Mouse (Mus musculus) midbrain, embryonic 15.5 days (tissue): Measurements from ENCODE around the gene Gm10134. TPM values are rescaled to one million over a fixed set of nuclear protein-coding genes. Genes with fewer than 3 reads are reported as not detected.

ENCODE experiments used
- ATAC-seq: fragments of 200-750 bp; cut with Nextera tagmentation; replicated peaks from 2 replicates; pipeline ENCODE4 v1.8.0; 2017; ENCODE audit warnings: moderate TSS enrichment
- H3K27ac ChIP-seq: fragments of 300-500 bp; sonication (generic); 2 replicates; pipeline ENCODE4 v1.5.1; 2015; ENCODE audit warnings: mild to moderate bottlenecking, inconsistent platforms
- H3K27me3 ChIP-seq: fragments of 300-500 bp; sonication (generic); replicated peaks from 2 replicates; pipeline ENCODE4 v1.6.1; 2015; ENCODE audit warnings: inconsistent platforms
- H3K36me3 ChIP-seq: fragments of 300-500 bp; sonication (generic); replicated peaks from 2 replicates; pipeline ENCODE4 v1.6.1; 2015; ENCODE audit warnings: inconsistent platforms
- H3K4me1 ChIP-seq: fragments of 300-500 bp; sonication (generic); 2 replicates; pipeline ENCODE4 v1.6.1; 2015; ENCODE audit warnings: inconsistent platforms
- H3K4me2 ChIP-seq: fragments of 300-500 bp; sonication (generic); 2 replicates; pipeline ENCODE4 v1.6.1; 2015; ENCODE audit warnings: inconsistent platforms, mild to moderate bottlenecking, moderate library complexity
- H3K4me3 ChIP-seq: fragments of 300-500 bp; sonication (generic); 2 replicates; pipeline ENCODE4 v1.5.1; 2015; ENCODE audit warnings: mild to moderate bottlenecking, inconsistent platforms
- H3K9ac ChIP-seq: fragments of 300-500 bp; sonication (generic); 2 replicates; pipeline ENCODE4 v1.6.1; 2015; ENCODE audit warnings: mild to moderate bottlenecking, inconsistent platforms
- H3K9me3 ChIP-seq: fragments of 300-500 bp; sonication (generic); 2 replicates; pipeline ENCODE4 v1.6.1; 2016; ENCODE audit warnings: inconsistent platforms
- WGBS: fragments of 180-500 bp; shearing (Covaris S2); methylation state at CpG from one replicate; pipeline ENCODE4 v1.1.7; 2015; ENCODE audit warnings: mixed read lengths; 5-methylcytosine and 5-hydroxymethylcytosine counted together
- polyA plus RNA-seq: library from polyadenylated mRNA; unstranded; fragments of >200 nt; fragmentation: Nextera tagmentation; extraction: Ambion mirVana; gene quantifications from 2 replicates; pipeline ENCODE4 v1.2.1, GENCODE M21; 2015

The Gm10134 gene
- polyA plus RNA-seq, 1 experiment from 2014 or later: 1.4 TPM

DNA sequence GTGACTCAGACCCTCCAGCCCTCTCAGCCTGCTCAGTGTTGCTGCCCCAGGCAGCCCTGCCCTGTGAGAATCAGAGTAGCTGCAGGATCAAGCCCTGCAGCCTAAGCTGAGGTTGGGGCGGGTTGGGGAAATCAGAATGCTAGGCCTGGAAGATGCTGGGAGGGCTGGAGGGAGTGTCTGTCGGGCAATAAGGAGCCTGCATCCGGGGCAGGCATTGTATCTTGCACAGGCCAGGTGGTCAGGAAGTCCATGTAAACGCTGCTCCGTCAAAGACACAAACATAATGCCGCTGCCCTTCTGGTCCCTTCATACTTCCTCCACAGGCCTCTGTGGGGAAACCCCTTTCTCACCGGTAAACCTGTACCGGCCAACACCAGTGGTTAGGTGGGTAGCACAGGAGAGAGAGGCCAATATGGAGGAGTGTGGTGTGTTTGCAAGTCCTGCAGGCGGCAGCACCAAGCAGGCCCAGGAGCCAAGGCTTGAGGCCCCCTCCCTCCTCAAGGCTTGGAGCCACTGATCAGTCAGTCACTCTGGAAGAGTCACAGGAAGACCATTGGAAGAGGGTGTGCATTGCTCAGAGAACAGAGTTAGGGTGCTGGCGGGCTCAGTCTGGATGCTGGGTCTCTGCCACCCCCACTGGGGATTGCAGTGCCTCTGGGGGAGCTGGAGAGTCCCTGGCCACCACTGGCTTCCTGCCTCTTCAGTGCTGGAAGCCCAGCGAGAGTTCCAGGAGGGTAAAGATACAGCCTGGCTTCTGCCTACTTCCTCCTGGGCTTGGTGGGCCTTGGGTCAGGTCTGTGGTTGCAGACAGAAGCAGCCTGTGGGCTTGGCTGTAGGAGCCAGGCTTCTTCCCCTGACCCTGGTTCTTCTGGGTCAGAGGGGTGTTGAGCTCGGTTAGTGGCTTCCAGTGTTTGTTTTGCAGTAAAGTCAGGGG is 20.3 kb downstream of the Gm10134 start:
- no peaks in the 10 kb centered on the region for H3K9me3 ChIP-seq
- peak; percentile 7; the same call in 1 of the 2 replicates for ATAC-seq
- H3K4me1 ChIP-seq: peaks cover 85% of the 10 kb centered on the region
- no peaks in the 10 kb centered on the region for H3K27me3 ChIP-seq
- H3K9ac ChIP-seq: no peak overlapping the region; the same call in 1 of the 2 replicates
- H3K4me3 ChIP-seq: no peak overlapping the region
- peak overlapping the region; percentile 75 for H3K27ac ChIP-seq
- H3K4me2 ChIP-seq: peak overlapping the region; percentile 20
- no peaks in the 10 kb centered on the region for H3K36me3 ChIP-seq
- WGBS: 41% methylated on average over 12 of the region's 12 CpGs

DNA sequence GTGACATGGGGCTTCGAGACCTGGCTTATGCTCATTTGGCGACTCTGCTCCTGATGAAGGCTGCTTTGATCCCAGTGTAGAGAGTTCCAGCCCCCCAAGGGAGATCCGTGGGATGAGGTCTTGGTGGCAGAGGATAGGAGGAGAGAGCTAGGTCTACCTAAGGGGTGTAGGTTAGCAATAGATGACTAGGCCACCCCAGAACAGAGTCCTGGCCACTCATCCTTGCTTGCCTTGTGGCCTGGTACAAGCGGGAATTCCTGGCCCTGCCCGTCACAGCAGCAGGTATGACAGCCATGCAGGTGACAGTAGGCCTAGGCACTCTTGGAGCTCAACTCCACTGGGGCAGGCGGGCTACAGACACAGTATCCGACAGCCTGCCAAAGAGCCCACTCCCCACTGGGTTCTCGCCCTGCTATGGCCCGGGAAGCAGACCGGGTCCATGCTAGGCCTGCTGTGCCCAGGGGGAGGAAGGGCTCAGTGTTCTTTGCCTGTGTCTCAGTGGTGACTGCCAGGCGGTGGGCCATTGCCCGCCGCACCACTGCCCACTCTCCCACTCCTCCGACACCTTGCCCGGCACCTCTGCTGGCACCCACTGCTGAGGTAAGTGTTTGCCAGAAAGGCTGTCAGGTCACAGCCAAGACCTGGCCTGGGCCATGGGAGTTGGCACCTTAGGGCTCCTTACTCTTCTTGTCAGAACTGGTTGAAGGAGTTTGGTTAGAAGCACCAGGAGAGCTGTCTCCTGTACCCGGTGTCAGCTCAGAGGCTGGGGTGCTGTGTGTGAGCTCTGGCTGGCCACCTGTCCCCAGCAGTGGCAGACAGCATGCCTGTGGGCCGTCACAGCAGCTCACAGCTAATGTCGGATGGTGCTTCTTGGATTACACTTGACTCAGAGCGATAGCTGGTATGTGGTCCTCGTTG is 21.8 kb downstream of the Gm10134 start:
- Histone ChIP-seq H3K9me3 (no peaks in the 10 kb centered on the region), H3K9ac (no peak overlapping the region), H3K27ac (no peak overlapping the region), H3K4me2 (no peak overlapping the region), H3K36me3 (no peaks in the 10 kb centered on the region), H3K4me3 (no peak overlapping the region), H3K4me1 (peaks cover 90% of the 10 kb centered on the region), H3K27me3 (no peaks in the 10 kb centered on the region)
- 84% methylated on average over 20 of the region's 20 CpGs for WGBS
- no peak for ATAC-seq

DNA sequence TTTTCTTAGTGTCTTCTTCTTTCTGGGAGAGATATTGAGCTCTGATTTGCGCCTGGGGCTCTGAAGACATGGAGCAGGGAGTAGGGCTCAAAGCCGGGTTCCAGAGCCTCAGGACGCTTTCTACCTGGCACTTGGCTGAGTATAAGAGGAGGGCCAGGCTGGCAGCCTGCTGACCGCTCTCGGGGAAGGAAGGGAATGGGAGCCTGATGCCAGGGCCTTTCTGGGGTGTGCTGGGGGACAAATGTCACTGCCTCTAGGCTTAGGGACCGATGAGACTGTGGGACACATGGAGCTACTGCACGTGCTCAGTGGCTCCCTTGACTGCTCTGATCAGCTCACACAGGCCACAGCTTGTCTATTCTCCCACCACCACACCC is 22.4 kb downstream of the Gm10134 start:
- WGBS: 81% methylated on average over 7 of the region's 7 CpGs

DNA sequence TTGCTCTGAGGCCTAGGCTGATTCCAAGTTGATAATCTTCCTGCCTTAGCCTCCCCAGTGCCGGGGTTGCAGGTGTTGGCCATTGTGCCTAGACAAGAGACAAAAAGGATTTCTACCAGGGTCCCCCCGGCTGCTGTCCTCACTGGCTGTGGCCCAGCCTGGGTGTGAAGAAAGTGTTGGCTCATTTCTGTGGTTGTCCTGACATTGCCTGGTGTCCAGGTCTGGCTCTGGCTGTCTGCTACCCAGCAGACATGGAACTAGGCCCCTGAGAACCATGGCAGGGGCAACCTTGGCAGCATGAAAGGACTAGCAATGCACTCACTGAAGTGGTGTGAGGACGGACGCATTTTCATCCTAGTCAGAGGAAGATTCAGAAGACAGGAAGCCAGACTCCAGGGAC is 24.0 kb downstream of the Gm10134 start:
- no peak overlapping the region for H3K4me3 ChIP-seq
- no peak for ATAC-seq
- H3K4me1 ChIP-seq: peaks cover 96% of the 10 kb centered on the region
- no peaks in the 10 kb centered on the region for H3K9me3 ChIP-seq
- no peaks in the 10 kb centered on the region for H3K36me3 ChIP-seq
- H3K27ac ChIP-seq: 0 out of 2 replicates have a peak overlapping the region, but pooled peaks have one; percentile 3
- no peak overlapping the region for H3K4me2 ChIP-seq
- H3K27me3 ChIP-seq: no peaks in the 10 kb centered on the region
- H3K9ac ChIP-seq: no peak overlapping the region
- 66% methylated on average over 4 of the region's 4 CpGs for WGBS

More for the DNA sequence above, 22.4 kb downstream of the Gm10134 start:
- Histone ChIP-seq H3K4me3 (no peak overlapping the region), H3K4me2 (no peak overlapping the region), H3K27ac (no peak overlapping the region), H3K36me3 (no peaks in the 10 kb centered on the region), H3K27me3 (no peaks in the 10 kb centered on the region), H3K9ac (no peak overlapping the region), H3K4me1 (peaks cover 94% of the 10 kb centered on the region), H3K9me3 (no peaks in the 10 kb centered on the region)
- ATAC-seq: no peak

DNA sequence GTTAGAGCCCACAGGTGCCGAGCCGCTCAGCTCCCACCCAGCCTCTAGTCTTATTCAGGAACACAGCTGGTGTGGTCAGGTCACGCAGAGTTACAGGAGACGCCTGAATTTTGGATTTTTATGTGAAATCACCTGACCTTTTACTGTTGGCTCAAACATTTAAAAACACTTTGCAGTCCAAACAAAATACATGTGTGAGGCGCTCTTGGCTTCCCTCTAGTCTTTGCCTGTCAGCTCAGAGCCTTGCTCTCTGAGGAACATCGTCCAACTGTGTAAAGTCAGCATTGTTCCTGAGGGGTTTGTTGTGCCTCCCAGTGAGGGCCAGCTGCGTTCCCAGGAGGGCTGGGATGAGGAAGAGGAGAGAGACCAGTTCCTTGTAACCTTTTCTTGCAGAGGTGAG is 24.4 kb downstream of the Gm10134 start:
- H3K27me3 ChIP-seq: no peaks in the 10 kb centered on the region
- H3K9ac ChIP-seq: no peak overlapping the region
- H3K4me2 ChIP-seq: no peak overlapping the region
- no peak overlapping the region for H3K27ac ChIP-seq
- peaks cover 96% of the 10 kb centered on the region for H3K4me1 ChIP-seq
- H3K9me3 ChIP-seq: no peaks in the 10 kb centered on the region
- no peak for ATAC-seq
- WGBS: 56% methylated on average over 7 of the region's 7 CpGs
- H3K4me3 ChIP-seq: no peak overlapping the region
- H3K36me3 ChIP-seq: no peaks in the 10 kb centered on the region

DNA sequence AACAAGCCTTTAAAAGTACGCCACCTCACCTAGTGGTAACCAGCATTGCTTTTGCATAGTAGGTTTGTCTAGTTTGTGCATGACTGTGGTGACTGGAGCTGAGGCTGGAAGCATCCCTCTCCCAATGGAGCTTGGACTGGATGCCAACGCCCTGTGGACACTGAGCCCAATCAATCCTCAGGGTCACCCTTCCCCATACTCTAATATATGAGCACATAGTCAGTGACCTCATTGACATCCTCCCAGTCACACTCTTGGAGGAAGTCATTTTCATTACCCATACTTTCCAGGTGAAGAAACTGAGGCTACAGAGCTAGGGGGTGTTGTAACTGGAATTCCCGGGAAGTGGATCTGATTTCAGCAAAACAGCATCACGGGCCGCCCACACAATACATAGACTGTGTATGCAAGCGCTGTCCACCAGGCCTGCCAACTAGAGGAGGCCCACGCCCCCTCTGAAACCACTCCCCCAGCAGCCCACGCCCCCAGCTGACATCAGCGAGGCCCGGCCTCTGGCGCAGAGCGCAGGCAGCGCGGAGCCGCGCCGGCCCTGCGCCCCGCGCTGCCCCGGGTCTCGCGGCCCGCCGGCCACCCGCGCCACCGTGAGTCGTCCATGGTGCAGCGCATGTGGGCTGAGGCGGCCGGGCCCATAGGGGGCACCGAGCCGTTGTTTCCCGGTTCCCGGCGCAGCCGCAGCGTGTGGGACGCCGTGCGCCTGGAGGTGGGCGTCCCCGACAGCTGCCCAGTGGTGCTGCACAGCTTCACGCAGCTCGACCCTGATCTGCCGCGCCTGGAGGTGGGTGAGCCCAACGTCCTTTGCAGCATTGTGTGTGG is 27.3 kb downstream of the Gm10134 start:
- 2% methylated on average over 49 of the region's 49 CpGs for WGBS
- peak; percentile 91 for ATAC-seq

DNA sequence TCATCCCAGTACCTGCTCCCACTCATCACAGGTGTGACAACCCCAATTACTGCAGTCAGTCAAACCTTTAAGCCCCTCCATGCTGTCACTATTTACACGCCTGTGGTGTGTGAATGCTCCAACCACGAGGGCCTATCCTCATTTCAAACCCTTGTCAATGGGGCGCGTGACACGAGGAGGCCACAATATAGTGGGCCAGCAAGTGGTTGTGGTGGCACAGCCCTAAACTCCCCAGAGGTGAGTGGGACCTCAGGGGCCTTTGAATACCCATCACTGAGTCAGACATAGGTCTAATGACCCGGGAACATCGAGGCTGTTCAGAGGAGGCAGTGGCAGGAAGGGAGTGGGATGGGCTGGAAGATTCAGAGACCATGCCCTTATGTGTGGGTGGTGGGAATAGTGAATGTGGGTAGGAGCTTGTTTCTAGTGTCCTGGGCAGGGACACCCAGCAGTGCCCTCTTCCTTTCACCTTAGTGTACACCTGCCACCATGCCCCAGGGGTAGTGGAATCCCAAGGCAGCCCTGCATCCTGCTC is 28.1 kb downstream of the Gm10134 start:
- H3K9ac ChIP-seq: peak overlapping the region; percentile 54
- peak overlapping the region; percentile 79 for H3K4me2 ChIP-seq
- no peaks in the 10 kb centered on the region for H3K36me3 ChIP-seq
- H3K9me3 ChIP-seq: no peaks in the 10 kb centered on the region
- H3K27me3 ChIP-seq: no peaks in the 10 kb centered on the region
- peaks cover 98% of the 10 kb centered on the region for H3K4me1 ChIP-seq
- ATAC-seq: no peak
- H3K27ac ChIP-seq: peak overlapping the region; percentile 79
- peak overlapping the region; percentile 49 for H3K4me3 ChIP-seq
- WGBS: 45% methylated on average over 7 of the region's 7 CpGs

More for the DNA sequence above, 27.3 kb downstream of the Gm10134 start:
- Histone ChIP-seq H3K4me2 (peak overlapping the region; percentile 79), H3K27me3 (no peaks in the 10 kb centered on the region), H3K9me3 (no peaks in the 10 kb centered on the region), H3K4me1 (peaks cover 98% of the 10 kb centered on the region), H3K36me3 (no peaks in the 10 kb centered on the region), H3K4me3 (peak overlapping the region; percentile 49), H3K9ac (peak overlapping the region; percentile 54), H3K27ac (peak overlapping the region; percentile 79)

DNA sequence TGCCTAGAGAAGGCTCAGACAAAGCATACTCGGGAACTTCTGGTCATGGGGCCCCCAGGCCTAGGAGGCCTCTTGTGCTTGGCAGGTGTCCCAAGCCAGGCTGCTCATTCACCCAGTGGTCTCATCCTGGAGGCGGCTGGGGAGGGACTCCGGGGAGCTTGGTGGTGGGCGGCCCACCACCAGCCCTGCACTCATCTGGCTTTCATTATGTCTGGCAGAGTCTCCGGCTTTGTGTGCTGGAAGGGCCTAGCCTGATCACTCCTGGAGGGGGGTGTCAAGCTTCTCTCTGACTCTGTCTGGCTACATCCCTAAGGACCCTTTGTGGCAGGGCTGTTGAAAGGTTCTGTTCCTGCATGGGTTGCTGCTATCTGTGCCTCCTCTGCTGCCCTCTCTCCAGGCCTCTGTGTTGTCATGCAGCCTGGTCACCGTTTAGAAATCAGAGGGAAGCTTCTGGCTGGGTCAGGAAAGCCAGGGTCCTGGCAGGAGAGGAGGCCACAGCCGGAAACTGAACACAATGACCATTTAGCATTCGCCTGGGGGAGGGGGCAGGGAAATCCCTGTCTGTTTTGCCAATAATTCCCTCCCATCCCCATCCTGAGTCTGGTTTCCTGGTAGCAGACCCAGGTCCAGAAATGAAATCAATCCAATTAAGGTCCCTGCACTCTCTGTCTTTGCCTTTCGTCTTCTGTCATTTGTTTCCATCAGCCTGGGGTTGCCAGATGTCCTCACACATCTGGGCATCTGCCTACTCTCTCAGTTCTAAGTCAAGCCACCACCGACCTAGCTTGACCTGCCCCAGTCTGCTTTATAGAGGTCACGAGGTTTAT is 28.8 kb downstream of the Gm10134 start:
- peak overlapping the region; percentile 49 for H3K4me3 ChIP-seq
- no peaks in the 10 kb centered on the region for H3K27me3 ChIP-seq
- peaks cover 98% of the 10 kb centered on the region for H3K4me1 ChIP-seq
- no peaks in the 10 kb centered on the region for H3K9me3 ChIP-seq
- peak overlapping the region; percentile 79 for H3K4me2 ChIP-seq
- H3K36me3 ChIP-seq: no peaks in the 10 kb centered on the region
- peak overlapping the region; percentile 54 for H3K9ac ChIP-seq
- 20% methylated on average over 11 of the region's 11 CpGs for whole genome bisulfite sequencing
- no peak for ATAC-seq
- H3K27ac ChIP-seq: peak overlapping the region; percentile 79

DNA sequence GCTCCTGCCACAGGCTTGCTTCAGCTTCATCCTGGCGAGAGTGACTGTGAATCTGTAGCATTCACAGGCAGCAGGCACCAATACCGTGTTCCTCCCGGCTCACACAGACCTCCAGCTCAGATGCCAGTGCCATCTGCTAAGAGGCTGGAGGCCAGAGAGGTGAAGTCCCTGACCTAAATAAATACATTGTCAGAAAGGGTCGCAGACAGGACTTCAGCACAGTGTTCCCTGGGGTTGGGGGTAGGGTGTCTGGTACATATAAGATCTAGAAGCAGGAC is 29.3 kb downstream of the Gm10134 start:
- no peak overlapping the region for H3K9ac ChIP-seq
- no peaks in the 10 kb centered on the region for H3K27me3 ChIP-seq
- 29% methylated on average over 4 of the region's 4 CpGs for whole genome bisulfite sequencing
- H3K4me2 ChIP-seq: peak overlapping the region; percentile 79
- H3K36me3 ChIP-seq: no peaks in the 10 kb centered on the region
- H3K9me3 ChIP-seq: no peaks in the 10 kb centered on the region
- H3K4me1 ChIP-seq: peaks cover 98% of the 10 kb centered on the region
- H3K4me3 ChIP-seq: no peak overlapping the region
- ATAC-seq: no peak
- peak overlapping the region; percentile 79 for H3K27ac ChIP-seq

DNA sequence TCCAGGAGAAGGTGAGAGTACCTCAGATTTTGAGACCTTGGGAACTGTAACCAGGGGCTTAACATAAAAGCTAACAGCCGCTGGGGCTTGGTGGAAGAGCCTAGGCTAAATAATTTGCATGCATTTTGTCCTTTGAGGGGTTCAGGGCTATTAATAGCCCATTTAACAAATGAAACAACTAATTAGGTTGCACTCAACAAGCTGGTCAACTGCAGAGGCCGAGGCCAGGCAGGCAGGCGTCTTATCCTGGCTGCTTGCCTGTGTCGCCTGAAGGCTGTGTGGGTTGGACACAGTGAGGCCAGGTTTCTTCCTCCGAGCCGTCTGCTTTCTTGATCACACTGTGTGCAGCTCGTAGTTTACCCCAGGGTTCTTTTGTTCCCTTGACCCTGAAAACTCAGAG is 29.8 kb downstream of the Gm10134 start:
- 39% methylated on average over 7 of the region's 7 CpGs for whole genome bisulfite sequencing
- H3K9ac ChIP-seq: no peak overlapping the region
- no peak for ATAC-seq
- peak overlapping the region; percentile 79 for H3K27ac ChIP-seq
- peak overlapping the region; percentile 79 for H3K4me2 ChIP-seq
- no peak overlapping the region for H3K4me3 ChIP-seq
- no peaks in the 10 kb centered on the region for H3K36me3 ChIP-seq
- H3K4me1 ChIP-seq: peaks cover 98% of the 10 kb centered on the region
- no peaks in the 10 kb centered on the region for H3K27me3 ChIP-seq
- no peaks in the 10 kb centered on the region for H3K9me3 ChIP-seq

DNA sequence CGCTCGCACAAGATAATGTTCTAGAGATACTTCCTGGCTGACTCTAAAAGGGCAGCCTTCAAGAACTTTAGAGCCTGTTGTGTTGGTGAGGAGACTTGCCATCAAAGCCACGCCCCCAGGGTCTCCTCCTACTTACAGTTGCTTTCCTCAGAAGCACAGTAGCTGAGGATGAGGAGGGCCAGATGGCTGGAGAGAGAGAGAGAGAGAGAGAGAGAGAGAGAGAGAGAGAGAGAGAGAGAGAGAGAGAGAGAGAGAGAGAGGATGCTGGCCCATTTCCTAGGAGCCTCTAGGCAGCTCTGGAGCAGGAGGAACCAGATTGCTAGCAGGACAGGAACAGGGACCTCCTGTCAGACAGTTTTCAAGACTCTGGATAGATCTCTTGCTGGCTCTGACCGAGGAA is 30.3 kb downstream of the Gm10134 start:
- WGBS: 83% methylated on average over 4 of the region's 4 CpGs
- H3K4me1 ChIP-seq: peaks cover 94% of the 10 kb centered on the region
- H3K4me2 ChIP-seq: 0 out of 2 replicates have a peak overlapping the region, but pooled peaks have one; percentile 79
- H3K27me3 ChIP-seq: no peaks in the 10 kb centered on the region
- no peaks in the 10 kb centered on the region for H3K9me3 ChIP-seq
- H3K27ac ChIP-seq: peak overlapping the region; percentile 79
- H3K4me3 ChIP-seq: no peak overlapping the region
- no peak for ATAC-seq
- H3K36me3 ChIP-seq: no peaks in the 10 kb centered on the region
- no peak overlapping the region for H3K9ac ChIP-seq
